23 mouse cellular contexts compared by ENCODE assay signal in the genomic region with DNA sequence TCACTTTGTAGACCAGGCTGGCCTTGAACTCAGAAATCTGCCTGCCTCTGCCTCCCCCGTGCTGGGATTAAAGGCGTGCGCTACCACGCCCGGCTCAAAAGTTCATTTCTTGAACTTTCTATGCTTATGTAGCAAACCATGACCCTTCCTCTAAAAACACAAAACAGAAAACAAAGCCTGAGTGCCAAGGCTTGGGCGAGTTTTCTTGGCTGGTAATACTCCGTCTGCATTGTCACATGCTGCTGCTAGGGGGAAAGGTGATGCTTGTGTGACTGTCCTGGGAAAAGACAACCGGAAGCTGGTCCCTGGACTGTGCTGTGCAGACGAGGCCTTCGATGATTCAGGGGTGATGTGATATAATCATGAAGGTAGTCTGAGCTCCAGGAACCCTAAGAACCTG. TPM values are rescaled to one million over a fixed set of nuclear protein-coding genes. Genes with fewer than 3 reads are reported as not detected.
"Had no signal": no experiment of that assay in that cellular context is flagged by ENCODE, and none has a peak within 500 bp of the region (broad histone marks: within the 10 kb centered on the region; RNA-seq: fewer than 3 reads in every experiment).

No protein-coding gene starts in this region.

- H3K9me3 ChIP-seq: lung, embryonic 15.5 days; midbrain, embryonic 13.5 days; midbrain, embryonic 15.5 days; neural tube, embryonic 12.5 days; stomach, embryonic 15.5 days had no signal

- H3K9ac ChIP-seq: liver, embryonic 14.5 days; lung, embryonic 15.5 days; midbrain, embryonic 13.5 days; midbrain, embryonic 15.5 days; neural tube, embryonic 12.5 days; stomach, embryonic 15.5 days had no signal

- H3K36me3 ChIP-seq: lung, embryonic 15.5 days; midbrain, embryonic 13.5 days; midbrain, embryonic 15.5 days; neural tube, embryonic 12.5 days; stomach, embryonic 15.5 days had no signal

- H3K4me1 ChIP-seq: lung, embryonic 15.5 days; neural tube, embryonic 12.5 days; stomach, embryonic 15.5 days had no signal

- DNase-seq: lung, adult 2 months; lung, postnatal 36 days; retina, postnatal 1 day; right cerebral cortex, adult 18-20 months; right cerebral cortex, postnatal 25 days; right cerebral cortex, postnatal 4 days; thymus, postnatal 14 days; thymus, postnatal 36 days had no signal

- H3K27ac ChIP-seq: liver, embryonic 14.5 days; lung, embryonic 15.5 days; macrophage; midbrain, embryonic 13.5 days; midbrain, embryonic 15.5 days; neural tube, embryonic 12.5 days; stomach, embryonic 15.5 days; stomach, postnatal 0 days had no signal

- H3K4me3 ChIP-seq: lung, embryonic 15.5 days; megakaryocyte, embryonic 14.5 days; midbrain, embryonic 13.5 days; midbrain, embryonic 15.5 days; neural tube, embryonic 12.5 days; stomach, embryonic 15.5 days had no signal

- H3K4me2 ChIP-seq: lung, embryonic 15.5 days; midbrain, embryonic 11.5 days; midbrain, embryonic 13.5 days; midbrain, embryonic 15.5 days; neural tube, embryonic 12.5 days; stomach, embryonic 15.5 days had no signal

- ATAC-seq: lung, postnatal 0 days; midbrain, embryonic 13.5 days; midbrain, embryonic 15.5 days had no signal

- H3K27me3 ChIP-seq: lung, embryonic 15.5 days; midbrain, embryonic 13.5 days; midbrain, embryonic 15.5 days; neural tube, embryonic 12.5 days; stomach, embryonic 15.5 days had no signal

RNA-seq across cellular contexts. Expression of a gene that starts 53.2 kb away (rescaled TPM):
- total RNA-seq: monocyte, adult 5-6 weeks; neutrophil, adult 5-6 weeks had no signal

RNA-seq across cellular contexts. Expression of a gene that starts 59.2 kb away (rescaled TPM):
- total RNA-seq: midbrain, postnatal 0 days had no signal
- polyA plus RNA-seq: midbrain, embryonic 11.5 days; midbrain, embryonic 15.5 days; midbrain, postnatal 0 days; neural tube, embryonic 12.5 days; neural tube, embryonic 14.5 days had no signal
